Mouse (Mus musculus): ENCODE data around the gene Evi2b. TPM values are rescaled to one million over a fixed set of nuclear protein-coding genes. Genes with fewer than 3 reads are reported as not detected.

Gene Evi2b
- 0.49 TPM in 1 of 2 replicates, not detected in the other for polyA plus RNA-seq (2016; fragmentation: Nextera tagmentation; extraction: Ambion mirVana)

- DNase-seq (ENCODE audit: low spot score), result no peak
- no peaks in the 10 kb centered on the region for H3K9me3 ChIP-seq
- no peaks in the 10 kb centered on the region for H3K27me3 ChIP-seq (ENCODE audit: insufficient read depth, poor library complexity, severe bottlenecking)
- no peak within 1 kb of the TSS for H3K4me3 ChIP-seq
- WGBS, result 74% methylated on average over 10 of the region's 10 CpGs
- no peak within 1 kb of the TSS for H3K27ac ChIP-seq
- H3K36me3 ChIP-seq, result peaks cover 3% of the 10 kb centered on the region; the same call in 1 of the 2 replicates
- peaks cover 7% of the 10 kb centered on the region for H3K4me1 ChIP-seq
Measured at GRCm38 (mm10) chr11:79523560-79524309, at the start of gene Evi2b. Gene Evi2b (minus strand): TSS chr11:79523762.

- Histone ChIP-seq H3K27me3 (ENCODE audit: insufficient read depth, poor library complexity, severe bottlenecking) (no peaks in the 10 kb centered on the region), H3K9me3 (no peaks in the 10 kb centered on the region), H3K4me3 (no peak overlapping the region), H3K4me1 (peaks cover 15% of the 10 kb centered on the region), H3K27ac (no peak overlapping the region), H3K36me3 (peaks cover 75% of the 10 kb centered on the region)
- WGBS, result 89% methylated on average over 2 of the region's 2 CpGs
- no peak for DNase-seq (ENCODE audit: low spot score)
Measured at GRCm38 (mm10) chr11:79570319-79570718, 46.8 kb upstream of the Evi2b start.

GRCm38 (mm10) chr11:79568197-79568911 lies 44.8 kb upstream of the Evi2b start:
- no peaks in the 10 kb centered on the region for H3K27me3 ChIP-seq (ENCODE audit: insufficient read depth, poor library complexity, severe bottlenecking)
- no peaks in the 10 kb centered on the region for H3K4me1 ChIP-seq
- H3K9me3 ChIP-seq, result no peaks in the 10 kb centered on the region
- 90% methylated on average over 11 of the region's 11 CpGs for WGBS
- no peak for DNase-seq (ENCODE audit: low spot score)
- no peak overlapping the region for H3K4me3 ChIP-seq
- H3K36me3 ChIP-seq, result peaks cover 73% of the 10 kb centered on the region
- no peak overlapping the region for H3K27ac ChIP-seq

- H3K27ac ChIP-seq, result no peak overlapping the region
- no peaks in the 10 kb centered on the region for H3K9me3 ChIP-seq
- H3K27me3 ChIP-seq (ENCODE audit: insufficient read depth, poor library complexity, severe bottlenecking), result no peaks in the 10 kb centered on the region
- no peaks in the 10 kb centered on the region for H3K4me1 ChIP-seq
- 60% methylated on average over 1 of the region's 1 CpGs for WGBS
- H3K36me3 ChIP-seq, result peaks cover 77% of the 10 kb centered on the region
- DNase-seq (ENCODE audit: low spot score), result no peak
- no peak overlapping the region for H3K4me3 ChIP-seq
Measured at GRCm38 (mm10) chr11:79566947-79567346, 43.4 kb upstream of the Evi2b start.

GRCm38 (mm10) chr11:79563493-79563892 lies 39.9 kb upstream of the Evi2b start:
- H3K27me3 ChIP-seq (ENCODE audit: insufficient read depth, poor library complexity, severe bottlenecking), result no peaks in the 10 kb centered on the region
- peaks cover 76% of the 10 kb centered on the region for H3K36me3 ChIP-seq
- H3K4me3 ChIP-seq, result no peak overlapping the region
- WGBS, result 90% methylated on average over 7 of the region's 7 CpGs
- H3K4me1 ChIP-seq, result no peaks in the 10 kb centered on the region
- H3K9me3 ChIP-seq, result no peaks in the 10 kb centered on the region
- H3K27ac ChIP-seq, result no peak overlapping the region
- DNase-seq (ENCODE audit: low spot score), result no peak

- Histone ChIP-seq H3K4me3 (no peak overlapping the region), H3K4me1 (no peaks in the 10 kb centered on the region), H3K27me3 (ENCODE audit: insufficient read depth, poor library complexity, severe bottlenecking) (no peaks in the 10 kb centered on the region), H3K36me3 (peaks cover 74% of the 10 kb centered on the region), H3K9me3 (no peaks in the 10 kb centered on the region), H3K27ac (no peak overlapping the region)
- 92% methylated on average over 4 of the region's 4 CpGs for WGBS
- no peak for DNase-seq (ENCODE audit: low spot score)
Measured at GRCm38 (mm10) chr11:79560536-79560935, 37.0 kb upstream of the Evi2b start.

GRCm38 (mm10) chr11:79552622-79553021 lies 29.1 kb upstream of the Evi2b start:
- Histone ChIP-seq H3K4me3 (no peak overlapping the region), H3K27me3 (ENCODE audit: insufficient read depth, poor library complexity, severe bottlenecking) (no peaks in the 10 kb centered on the region), H3K27ac (no peak overlapping the region), H3K36me3 (peaks cover 81% of the 10 kb centered on the region), H3K9me3 (no peaks in the 10 kb centered on the region), H3K4me1 (no peaks in the 10 kb centered on the region; the same call in 1 of the 2 replicates)
- WGBS, result 59% methylated on average over 1 of the region's 1 CpGs
- DNase-seq (ENCODE audit: low spot score), result no peak

GRCm38 (mm10) chr11:79536293-79536692 lies 12.7 kb upstream of the Evi2b start:
- WGBS, result 87% methylated on average over 3 of the region's 3 CpGs
- H3K27me3 ChIP-seq (ENCODE audit: insufficient read depth, poor library complexity, severe bottlenecking), result no peaks in the 10 kb centered on the region
- no peak overlapping the region for H3K4me3 ChIP-seq
- H3K36me3 ChIP-seq, result peaks cover 42% of the 10 kb centered on the region
- no peak for DNase-seq (ENCODE audit: low spot score)
- H3K4me1 ChIP-seq, result peaks cover 13% of the 10 kb centered on the region
- H3K9me3 ChIP-seq, result no peaks in the 10 kb centered on the region
- no peak overlapping the region for H3K27ac ChIP-seq

- no peak overlapping the region for H3K27ac ChIP-seq
- H3K4me3 ChIP-seq, result no peak overlapping the region
- no peaks in the 10 kb centered on the region for H3K27me3 ChIP-seq (ENCODE audit: insufficient read depth, poor library complexity, severe bottlenecking)
- no peaks in the 10 kb centered on the region for H3K9me3 ChIP-seq
- peaks cover 38% of the 10 kb centered on the region for H3K36me3 ChIP-seq
- WGBS, result 84% methylated on average over 4 of the region's 4 CpGs
- peaks cover 13% of the 10 kb centered on the region for H3K4me1 ChIP-seq
- DNase-seq (ENCODE audit: low spot score), result no peak
Measured at GRCm38 (mm10) chr11:79535554-79535953, 12.0 kb upstream of the Evi2b start.

GRCm38 (mm10) chr11:79533950-79534690 lies 10.6 kb upstream of the Evi2b start:
- Histone ChIP-seq H3K9me3 (no peaks in the 10 kb centered on the region), H3K4me1 (peaks cover 13% of the 10 kb centered on the region), H3K36me3 (peaks cover 27% of the 10 kb centered on the region), H3K27me3 (ENCODE audit: insufficient read depth, poor library complexity, severe bottlenecking) (no peaks in the 10 kb centered on the region), H3K4me3 (no peak overlapping the region), H3K27ac (no peak overlapping the region)
- DNase-seq (ENCODE audit: low spot score), result no peak
- WGBS, result 83% methylated on average over 8 of the region's 8 CpGs

- Histone ChIP-seq H3K4me1 (peaks cover 13% of the 10 kb centered on the region), H3K27ac (no peak overlapping the region), H3K4me3 (no peak overlapping the region), H3K27me3 (ENCODE audit: insufficient read depth, poor library complexity, severe bottlenecking) (no peaks in the 10 kb centered on the region), H3K9me3 (no peaks in the 10 kb centered on the region), H3K36me3 (peaks cover 24% of the 10 kb centered on the region; the same call in 1 of the 2 replicates)
- DNase-seq (ENCODE audit: low spot score), result peak; percentile 81
- WGBS, result 38% methylated on average over 6 of the region's 6 CpGs
Measured at GRCm38 (mm10) chr11:79533311-79533710, 9.7 kb upstream of the Evi2b start.

- WGBS, result 88% methylated on average over 4 of the region's 4 CpGs
- peaks cover 23% of the 10 kb centered on the region; the same call in 1 of the 2 replicates for H3K36me3 ChIP-seq
Measured at GRCm38 (mm10) chr11:79531485-79531884, 7.9 kb upstream of the Evi2b start.

GRCm38 (mm10) chr11:79530774-79531173 lies 7.2 kb upstream of the Evi2b start:
- H3K27ac ChIP-seq, result no peak overlapping the region
- no peaks in the 10 kb centered on the region for H3K27me3 ChIP-seq (ENCODE audit: insufficient read depth, poor library complexity, severe bottlenecking)
- H3K36me3 ChIP-seq, result peaks cover 19% of the 10 kb centered on the region; the same call in 1 of the 2 replicates
- H3K9me3 ChIP-seq, result no peaks in the 10 kb centered on the region
- no peak overlapping the region for H3K4me3 ChIP-seq
- 89% methylated on average over 11 of the region's 11 CpGs for WGBS
- DNase-seq (ENCODE audit: low spot score), result no peak
- H3K4me1 ChIP-seq, result peaks cover 20% of the 10 kb centered on the region

More at GRCm38 (mm10) chr11:79531485-79531884, 7.9 kb upstream of the Evi2b start:
- Histone ChIP-seq H3K4me1 (peaks cover 20% of the 10 kb centered on the region), H3K9me3 (no peaks in the 10 kb centered on the region), H3K27me3 (ENCODE audit: insufficient read depth, poor library complexity, severe bottlenecking) (no peaks in the 10 kb centered on the region), H3K4me3 (no peak overlapping the region), H3K27ac (no peak overlapping the region)
- no peak for DNase-seq (ENCODE audit: low spot score)
